In genomic region chr14:120289065-120289464, GRCm38 (mm10) we compare ENCODE assay signal across 12 mouse cellular contexts. TPM values are rescaled to one million over a fixed set of nuclear protein-coding genes. Genes with fewer than 3 reads are reported as not detected.
DNase-seq lines count a peak whose midpoint lies in the region; ATAC-seq and TF ChIP-seq lines count a peak whose summit lies in the region.
"Had no signal": no experiment of that assay in that cellular context is flagged by ENCODE, and none has a peak within 500 bp of the region (broad histone marks: within the 10 kb centered on the region; RNA-seq: fewer than 3 reads in every experiment).

No protein-coding gene starts in this region.

- H3K9ac ChIP-seq in lung, embryonic 15.5 days = no peak overlapping the region
- H3K9ac ChIP-seq in heart, postnatal 0 days (replicated peaks; ENCODE audit: low read depth, low read length) = peak overlapping the region; percentile 12; the same call in 1 of the 2 replicates
- no peak overlapping the region for H3K9ac ChIP-seq in limb, embryonic 15.5 days
- H3K9ac ChIP-seq: midbrain, embryonic 15.5 days had no signal

- peaks cover 28% of the 10 kb centered on the region for H3K4me1 ChIP-seq in cerebellum, adult 2 months (ENCODE audit: control insufficient read depth, insufficient read depth, low read length)
- H3K4me1 ChIP-seq in lung, embryonic 15.5 days = peaks cover 83% of the 10 kb centered on the region
- H3K4me1 ChIP-seq in heart, postnatal 0 days (ENCODE audit: control insufficient read depth, insufficient read depth) = peaks cover 86% of the 10 kb centered on the region
- peaks cover 80% of the 10 kb centered on the region for H3K4me1 ChIP-seq in limb, embryonic 15.5 days

- no peak overlapping the region for H3K4me2 ChIP-seq in lung, embryonic 15.5 days
- peak overlapping the region; percentile 13; the same call in 1 of the 2 replicates for H3K4me2 ChIP-seq in heart, postnatal 0 days (ENCODE audit: low read depth, low read length)
- H3K4me2 ChIP-seq in limb, embryonic 15.5 days = peak overlapping the region; percentile 17
- H3K4me2 ChIP-seq: midbrain, embryonic 15.5 days had no signal

- 0 out of 2 replicates have a peak overlapping the region, but pooled peaks have one; percentile 10 for H3K27ac ChIP-seq in cerebellum, adult 2 months (ENCODE audit: insufficient read depth, low read length)
- peak overlapping the region; percentile 60 for H3K27ac ChIP-seq in lung, embryonic 15.5 days
- H3K27ac ChIP-seq in heart, postnatal 0 days (ENCODE audit: low read depth) = peak overlapping the region; percentile 84
- peak overlapping the region; percentile 87 for H3K27ac ChIP-seq in limb, embryonic 15.5 days
- H3K27ac ChIP-seq: midbrain, embryonic 15.5 days had no signal

- no peaks in the 10 kb centered on the region for H3K27me3 ChIP-seq in cerebellum, adult 2 months (ENCODE audit: control insufficient read depth, insufficient read depth, low read length)
- no peaks in the 10 kb centered on the region for H3K27me3 ChIP-seq in lung, embryonic 15.5 days
- H3K27me3 ChIP-seq in heart, postnatal 0 days (ENCODE audit: control insufficient read depth, insufficient read depth, low read length) = no peaks in the 10 kb centered on the region
- no peaks in the 10 kb centered on the region for H3K27me3 ChIP-seq in limb, embryonic 15.5 days
- H3K27me3 ChIP-seq: midbrain, embryonic 15.5 days had no signal

- H3K9me3 ChIP-seq in lung, embryonic 15.5 days = no peaks in the 10 kb centered on the region
- no peaks in the 10 kb centered on the region for H3K9me3 ChIP-seq in heart, postnatal 0 days (replicated peaks; ENCODE audit: control insufficient read depth, low read length)
- no peaks in the 10 kb centered on the region for H3K9me3 ChIP-seq in limb, embryonic 15.5 days
- H3K9me3 ChIP-seq: midbrain, embryonic 15.5 days had no signal

- no peak for DNase-seq in cerebellum, adult 2 months
- no peak for DNase-seq in lung, postnatal 36 days
- peak; percentile 68 for DNase-seq in heart, postnatal 0 days (ENCODE audit: low spot score)
- no peak for DNase-seq in Muller cell, postnatal 12 days (ENCODE audit: inconsistent ontology term)
- DNase-seq: cerebellum, adult 11-12 months; gastrocnemius, postnatal 10 days; retina, postnatal 1 day had no signal

- no peak for TF ChIP-seq CTCF in cerebellum, adult 2 months (IDR thresholded peaks at IDR 0.05; ENCODE audit: borderline replicate concordance, insufficient read depth, low read depth, low read length)
- TF ChIP-seq CTCF in heart, postnatal 0 days (IDR thresholded peaks at IDR 0.05; ENCODE audit: low read depth) = no peak

- 29% methylated on average over 9 of the region's 9 CpGs for WGBS in cerebellum, adult 2 months
- WGBS in lung, embryonic 15.5 days = 54% methylated on average over 9 of the region's 9 CpGs
- WGBS in heart, postnatal 0 days = 9% methylated on average over 9 of the region's 9 CpGs
- 29% methylated on average over 9 of the region's 9 CpGs for WGBS in limb, embryonic 15.5 days

- H3K4me3 ChIP-seq in cerebellum, adult 2 months (replicated peaks; ENCODE audit: insufficient read depth, low read depth, low read length) = no peak overlapping the region
- H3K4me3 ChIP-seq in lung, embryonic 15.5 days = no peak overlapping the region
- no peak overlapping the region for H3K4me3 ChIP-seq in heart, postnatal 0 days (ENCODE audit: low read depth, low read length)
- peak overlapping the region; percentile 1; the same call in 1 of the 2 replicates for H3K4me3 ChIP-seq in limb, embryonic 15.5 days
- H3K4me3 ChIP-seq: midbrain, embryonic 15.5 days had no signal

- H3K36me3 ChIP-seq in lung, embryonic 15.5 days = peaks cover 7% of the 10 kb centered on the region; the same call in 1 of the 2 replicates
- peaks cover 10% of the 10 kb centered on the region for H3K36me3 ChIP-seq in heart, postnatal 0 days (replicated peaks; ENCODE audit: control insufficient read depth, insufficient read depth, low read length)
- peaks cover 12% of the 10 kb centered on the region for H3K36me3 ChIP-seq in limb, embryonic 15.5 days
- H3K36me3 ChIP-seq: midbrain, embryonic 15.5 days had no signal

- TF ChIP-seq POLR2A in cerebellum, adult 2 months (IDR thresholded peaks at IDR 0.05; ENCODE audit: borderline replicate concordance, insufficient read depth, low read length) = no peak

- no peak for TF ChIP-seq EP300 in heart, postnatal 0 days (IDR thresholded peaks at IDR 0.05; ENCODE audit: low read depth)

- no peak for ATAC-seq in cerebellum, adult (ENCODE audit: insufficient number of reproducible peaks, low FRiP score, low TSS enrichment)
- no peak for ATAC-seq in lung, embryonic 15.5 days (ENCODE audit: borderline replicate concordance, extremely low read depth, low FRiP score, low TSS enrichment)
- peak; percentile 52 for ATAC-seq in heart, postnatal 0 days (ENCODE audit: insufficient read depth, low read depth)
- ATAC-seq in limb, embryonic 15.5 days (ENCODE audit: insufficient number of reproducible peaks, low FRiP score, low TSS enrichment, low read depth) = peak; percentile 45
- ATAC-seq in granulocyte monocyte progenitor cell, adult 5-6 weeks (replicated peaks; ENCODE audit: poor library complexity, severe bottlenecking) = no peak
- ATAC-seq: midbrain, embryonic 15.5 days had no signal

RNA-seq across cellular contexts. Expression of gene Mbnl2, which starts 13.6 kb away (rescaled TPM):
- polyA plus RNA-seq in cerebellum, adult 2 months (2012; rRNA removed) = 163 and 176 TPM in 2 replicates
- 130 and 141 TPM in 2 replicates for polyA plus RNA-seq in lung, embryonic 15.5 days (2015; fragmentation: Nextera tagmentation; extraction: Ambion mirVana)
- total RNA-seq in heart, postnatal 0 days (2014; rRNA removed; ENCODE audit: low replicate concordance) = 288 and 337 TPM in 2 replicates
- polyA plus RNA-seq in heart, postnatal 0 days (2015; fragmentation: Nextera tagmentation; extraction: Ambion mirVana) = 136 and 137 TPM in 2 replicates
- 163 and 180 TPM in 2 replicates for polyA plus RNA-seq in limb, embryonic 15.5 days (2015; fragmentation: Nextera tagmentation; extraction: Ambion mirVana)
- total RNA-seq in granulocyte monocyte progenitor cell, adult 5-6 weeks (2014; fragmentation: Nextera tagmentation) = 55.0 and 74.3 TPM in 2 replicates
- 66.8 and 83.5 TPM in 2 replicates for total RNA-seq in granulocyte monocyte progenitor cell, adult 5-6 weeks (2017)

Comparison
In these comparisons a context has a peak if more than half of its experiments do, and no peak if none do; other contexts are left out.
1. H3K27ac ChIP-seq: peak in every context shown above with its lines; median percentile 87 in limb, embryonic 15.5 days; 84 in heart, postnatal 0 days; 60 in lung, embryonic 15.5 days; 10 in cerebellum, adult 2 months.
2. ATAC-seq: peak in heart, postnatal 0 days (single experiment) and limb, embryonic 15.5 days (single experiment); none in cerebellum, adult (single experiment), lung, embryonic 15.5 days (single experiment) and granulocyte monocyte progenitor cell, adult 5-6 weeks (single experiment).